Mouse (Mus musculus) cerebellum, adult 9-11 months (tissue): ENCODE data around the gene Ift80.
"Not testable (repeated sequence)": the region's sequence is repeated elsewhere in the genome, so short reads cannot be mapped to it uniquely, and the experiment has no call there.

ENCODE experiments used
- DNase-seq: peaks from one replicate; pipeline ENCODE4 v3.0.0; 2022

Gene Ift80

GRCm38 (mm10) chr3:68928619-68929018 is 75.8 kb downstream of the Ift80 start:
- DNase-seq = no peak

- DNase-seq = no peak
These were observed 96.9 kb downstream of the Ift80 start for GRCm38 (mm10) chr3:68907509-68907908.

DNA sequence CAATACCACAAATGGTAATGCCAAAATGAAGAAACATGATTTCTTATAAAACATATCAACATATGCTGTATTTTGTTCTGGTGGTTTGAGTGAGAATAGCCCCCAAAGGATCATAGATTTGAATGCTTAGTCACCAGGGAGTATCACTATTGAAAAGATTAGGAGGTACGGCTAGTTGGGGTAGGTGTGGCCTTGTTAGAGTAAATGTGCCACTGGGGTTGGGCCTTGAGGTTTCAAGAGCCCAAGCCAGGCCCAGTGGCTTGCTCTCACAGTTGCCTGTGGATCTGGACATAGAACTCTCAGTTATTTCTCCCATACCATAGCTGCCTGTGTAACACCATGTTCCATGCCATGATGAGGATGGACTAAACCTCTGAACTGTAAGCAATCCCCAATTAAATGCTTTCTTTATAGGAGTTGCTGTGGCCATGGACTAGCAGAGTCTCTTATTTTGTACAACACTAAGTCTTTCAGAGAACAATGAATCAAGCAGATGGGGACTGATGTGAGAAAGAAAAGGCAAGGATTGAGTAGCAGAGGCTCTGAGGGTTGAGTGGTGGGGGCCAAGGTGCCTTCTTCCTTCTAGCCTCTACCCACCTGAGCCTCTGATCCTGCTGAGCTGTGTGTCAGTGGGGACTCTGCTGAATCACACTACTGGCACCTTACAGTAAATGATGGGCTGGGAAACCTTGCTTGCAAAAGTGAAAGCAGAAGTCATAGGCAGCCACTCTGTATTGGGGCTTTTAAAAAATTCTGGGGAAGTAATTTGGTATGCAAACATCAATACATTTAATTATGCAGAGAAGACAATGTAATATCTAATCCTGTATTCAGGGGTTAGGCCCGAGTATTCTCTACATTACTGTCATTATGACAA is 99.2 kb downstream of the Ift80 start:
- DNase-seq = no peak

DNA sequence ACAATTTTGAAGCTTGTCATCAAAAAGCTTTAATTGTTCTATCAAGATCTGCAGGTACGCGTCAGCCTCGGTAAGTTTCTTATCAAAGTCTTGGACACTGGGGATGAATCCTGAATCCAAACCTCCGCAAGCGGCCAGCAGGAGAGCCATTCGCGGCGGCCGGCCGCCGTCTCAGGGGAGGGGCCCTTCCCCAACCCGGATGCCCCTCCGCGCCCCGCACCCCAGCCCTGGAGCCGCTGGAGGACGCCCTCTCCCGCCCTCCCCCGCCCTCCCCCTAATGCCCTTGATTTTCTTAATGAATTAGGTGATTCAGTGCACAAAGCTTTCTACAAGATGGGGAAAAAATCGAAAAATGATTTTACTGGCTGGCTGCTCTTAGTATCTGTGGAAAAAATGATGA is 101.7 kb downstream of the Ift80 start:
- not testable (repeated sequence) for DNase-seq

DNA sequence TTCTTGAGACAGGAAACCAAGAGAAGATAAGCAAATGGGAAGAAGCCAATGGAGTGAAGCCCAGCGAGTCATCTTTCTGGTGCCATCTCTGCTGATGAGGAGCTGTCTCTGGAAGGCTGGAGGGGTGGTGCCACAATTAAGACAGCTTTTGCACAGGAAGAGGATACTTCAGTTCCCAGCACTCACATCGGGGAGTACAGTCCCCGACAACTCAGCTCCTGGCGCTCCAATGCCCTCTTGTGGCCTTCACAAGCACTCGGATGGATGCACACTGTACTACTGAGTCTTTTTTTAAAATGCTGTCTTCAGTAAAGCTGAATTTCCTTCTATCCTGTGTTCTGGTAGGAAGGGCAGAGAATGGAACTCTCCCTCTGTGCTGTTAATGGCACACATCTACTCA is 107.2 kb downstream of the Ift80 start:
- DNase-seq = no peak

- DNase-seq = no peak
These were observed 108.9 kb downstream of the Ift80 start for GRCm38 (mm10) chr3:68895426-68895825.

DNA sequence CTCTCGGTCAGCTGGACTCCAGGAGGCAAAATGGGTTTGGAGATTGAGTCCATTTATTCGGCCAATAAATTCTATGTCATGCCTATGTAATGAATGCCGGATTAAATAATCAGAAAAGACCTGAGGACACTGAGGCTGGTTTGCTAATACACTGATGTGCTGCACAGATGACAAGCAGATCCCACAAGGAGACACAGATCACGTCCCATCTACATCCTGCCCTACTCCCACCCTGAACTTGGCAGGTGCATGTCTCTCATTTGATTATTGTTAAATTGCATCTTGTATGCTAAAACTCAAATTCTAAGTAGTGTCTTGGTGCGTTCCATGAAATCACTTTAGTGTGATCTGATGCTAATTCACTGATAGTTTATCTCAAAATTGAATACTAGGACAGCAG is 117.5 kb downstream of the Ift80 start:
- DNase-seq = no peak

DNA sequence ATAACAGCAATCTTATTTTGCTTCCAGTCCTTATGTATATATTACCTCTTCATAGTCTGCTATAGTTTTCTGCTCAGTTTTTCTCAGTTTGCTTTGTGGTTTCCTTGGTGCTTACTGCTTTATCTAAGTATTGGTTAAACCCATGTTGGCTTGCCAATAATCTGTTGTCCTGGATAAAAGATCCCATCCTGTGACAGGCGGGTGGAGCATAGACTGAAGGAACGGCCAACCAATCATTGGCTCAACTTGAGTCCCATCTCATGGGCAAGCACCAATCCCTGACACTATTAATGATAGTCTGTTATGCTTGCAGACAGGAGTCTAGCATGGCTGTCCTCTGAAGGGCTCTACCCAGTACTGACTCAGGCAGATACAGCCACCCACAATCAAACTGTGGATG is 130.3 kb downstream of the Ift80 start:
- no peak for DNase-seq

GRCm38 (mm10) chr3:68870568-68870950 is 133.8 kb downstream of the Ift80 start:
- no peak for DNase-seq

DNA sequence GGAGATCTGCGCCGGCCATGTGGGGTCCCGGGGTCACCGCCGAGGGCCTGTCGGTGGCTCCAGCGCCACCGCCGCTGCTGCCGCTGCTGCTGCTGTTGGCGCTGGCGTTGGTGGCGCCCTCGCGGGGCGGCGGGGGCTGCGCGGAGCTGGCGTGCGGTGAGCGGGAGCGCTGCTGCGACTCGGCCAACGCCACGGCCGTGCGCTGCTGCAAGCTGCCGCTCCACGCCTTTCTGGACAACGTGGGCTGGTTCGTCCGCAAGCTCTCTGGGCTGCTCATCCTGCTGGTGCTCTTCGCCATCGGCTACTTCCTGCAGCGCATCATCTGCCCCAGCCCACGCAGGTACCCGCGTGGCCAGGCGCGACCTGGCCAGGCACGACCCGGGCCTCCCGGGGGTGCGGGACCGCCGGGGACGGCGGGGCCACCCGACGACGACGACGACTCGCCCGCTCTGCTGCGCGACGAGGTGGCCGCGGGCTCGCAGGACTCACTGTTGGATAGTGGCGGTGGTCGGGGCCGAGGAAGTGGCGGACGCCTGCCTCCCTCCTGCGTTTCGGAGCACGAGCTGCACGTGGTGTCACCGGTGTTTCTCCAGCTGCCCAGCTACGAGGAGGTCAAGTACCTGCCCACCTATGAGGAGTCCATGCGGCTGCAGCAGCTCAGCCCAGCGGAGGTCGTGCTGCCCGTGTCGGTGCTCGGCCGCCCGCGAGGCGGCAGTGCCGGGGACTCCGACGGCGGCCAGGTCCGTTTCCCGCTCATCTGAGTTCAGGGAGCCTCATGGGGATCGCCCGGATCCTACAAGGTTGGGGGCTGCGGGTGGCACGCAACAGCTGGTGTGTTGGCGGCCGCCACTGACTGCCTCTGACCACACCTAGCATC is 134.4 kb downstream of the Ift80 start:
- DNase-seq = no peak

- no peak for DNase-seq
These were observed 135.1 kb downstream of the Ift80 start, which contains the start of gene 1110032F04Rik for GRCm38 (mm10) chr3:68869211-68869690. 1110032F04Rik (plus strand) TSS chr3:68869586.

DNA sequence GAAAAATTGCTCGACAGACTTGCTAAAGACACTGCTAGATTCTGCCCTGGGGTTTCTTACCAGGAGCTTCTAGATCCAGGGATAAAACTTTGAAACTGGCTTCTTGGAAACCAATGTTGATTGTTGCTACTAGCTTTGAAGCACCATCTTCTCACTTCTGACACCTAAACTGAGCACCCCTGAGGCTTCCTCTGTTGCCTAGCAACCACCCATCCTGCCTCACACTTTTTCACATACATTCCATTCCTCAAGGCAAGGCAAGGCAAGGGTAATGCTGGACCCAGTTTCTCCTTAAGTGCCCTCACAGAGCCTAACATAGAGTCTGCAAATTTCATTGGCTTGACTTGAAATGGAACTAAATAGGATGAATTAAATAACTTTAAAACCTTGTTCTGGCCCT is 152.0 kb downstream of the Ift80 start:
- DNase-seq = no peak

GRCm38 (mm10) chr3:68848323-68848722 is 156.0 kb downstream of the Ift80 start:
- no peak for DNase-seq

- no peak for DNase-seq
These were observed 160.3 kb downstream of the Ift80 start for GRCm38 (mm10) chr3:68844025-68844424.
